Mouse (Mus musculus) liver, embryonic 13.5 days (tissue): ENCODE results near the gene Rasgrp2. TPM values are rescaled to one million over a fixed set of nuclear protein-coding genes. Genes with fewer than 3 reads are reported as not detected.
A peak's percentile ranks its signal among the peaks of the same experiment; 100 is the strongest.

Source experiments
- ATAC-seq: fragments of 200-750 bp; cut with Nextera tagmentation; 2 replicates; pipeline ENCODE4 v1.8.0; 2017; ENCODE audit warnings: low read depth, mild to moderate bottlenecking, moderate number of reproducible peaks, moderate library complexity
- DNase-seq: peaks from one replicate; pipeline ENCODE4 v3.0.0; 2022
- H3K27ac ChIP-seq: fragments of 300-500 bp; sonication (generic); 2 replicates; pipeline ENCODE4 v1.5.1; 2015; ENCODE audit warnings: moderate library complexity, mild to moderate bottlenecking, inconsistent platforms
- H3K27me3 ChIP-seq: fragments of 300-500 bp; sonication (generic); 2 replicates; pipeline ENCODE4 v1.6.1; 2015; ENCODE audit warnings: mild to moderate bottlenecking, inconsistent platforms
- H3K36me3 ChIP-seq: fragments of 300-500 bp; sonication (generic); 2 replicates; pipeline ENCODE4 v1.6.1; 2015; ENCODE audit warnings: mild to moderate bottlenecking, inconsistent platforms
- H3K4me1 ChIP-seq: fragments of 300-500 bp; sonication (generic); replicated peaks from 2 replicates; pipeline ENCODE4 v1.6.1; 2015; ENCODE audit warnings: inconsistent platforms
- H3K4me2 ChIP-seq: fragments of 300-500 bp; sonication (generic); 2 replicates; pipeline ENCODE4 v1.6.1; 2015; ENCODE audit warnings: inconsistent platforms, mild to moderate bottlenecking, moderate library complexity
- H3K4me3 ChIP-seq: fragments of 300-500 bp; sonication (generic); replicated peaks from 2 replicates; pipeline ENCODE4 v1.5.1; 2015; ENCODE audit warnings: mild to moderate bottlenecking, inconsistent platforms
- H3K9ac ChIP-seq: fragments of 300-500 bp; sonication (generic); 2 replicates; pipeline ENCODE4 v1.6.1; 2015; ENCODE audit warnings: mild to moderate bottlenecking, inconsistent platforms
- H3K9me3 ChIP-seq: fragments of 300-500 bp; sonication (generic); replicated peaks from 2 replicates; pipeline ENCODE4 v1.6.1; 2016; ENCODE audit warnings: inconsistent platforms
- WGBS: fragments of 180-500 bp; shearing (Covaris S2); methylation state at CpG from one replicate; pipeline ENCODE4 v1.1.7; 2015; ENCODE audit not compliant: insufficient replicate concordance; 5-methylcytosine and 5-hydroxymethylcytosine counted together
- polyA plus RNA-seq: library from polyadenylated mRNA; unstranded; fragments of >200 nt; fragmentation: Nextera tagmentation; extraction: Ambion mirVana; gene quantifications from 2 replicates; pipeline ENCODE4 v1.2.1, GENCODE M21; 2015

Gene Rasgrp2
- polyA plus RNA-seq = 77.2 and 85.3 TPM in 2 replicates

GRCm38 (mm10) chr19:6399285-6400095 is at the start of gene Rasgrp2:
Gene Rasgrp2 (plus strand): TSS chr19:6399340.
- no peak for DNase-seq
- no peak for ATAC-seq
- H3K36me3 ChIP-seq = peaks cover 7% of the 10 kb centered on the region
- H3K27ac ChIP-seq = peak within 1 kb of the TSS; percentile 65
- peak within 1 kb of the TSS; percentile 64 for H3K4me3 ChIP-seq
- WGBS = 1% methylated on average over 86 of the region's 87 CpGs
- peaks cover 52% of the 10 kb centered on the region for H3K4me1 ChIP-seq
- peak within 1 kb of the TSS; percentile 65 for H3K9ac ChIP-seq
- H3K9me3 ChIP-seq = no peaks in the 10 kb centered on the region
- peak within 1 kb of the TSS; percentile 91 for H3K4me2 ChIP-seq
- peaks cover 60% of the 10 kb centered on the region for H3K27me3 ChIP-seq

GRCm38 (mm10) chr19:6351431-6352106 is 47.6 kb upstream of the Rasgrp2 start:
- no peak for ATAC-seq

GRCm38 (mm10) chr19:6352107-6352505 is 47.0 kb upstream of the Rasgrp2 start:
- ATAC-seq (no peak), DNase-seq (no peak)
- H3K4me3 ChIP-seq = no peak overlapping the region
- peaks cover 36% of the 10 kb centered on the region for H3K4me1 ChIP-seq
- WGBS = 40% methylated on average over 2 of the region's 2 CpGs
- H3K4me2 ChIP-seq = no peak overlapping the region
- H3K9ac ChIP-seq = no peak overlapping the region
- H3K27me3 ChIP-seq = no peaks in the 10 kb centered on the region
- H3K9me3 ChIP-seq = no peaks in the 10 kb centered on the region
- peaks cover 25% of the 10 kb centered on the region for H3K36me3 ChIP-seq
- no peak overlapping the region for H3K27ac ChIP-seq

More at GRCm38 (mm10) chr19:6351431-6352106, 47.6 kb upstream of the Rasgrp2 start:
- no peak overlapping the region for H3K9ac ChIP-seq
- H3K9me3 ChIP-seq = no peaks in the 10 kb centered on the region
- 74% methylated on average over 14 of the region's 14 CpGs for WGBS
- no peak overlapping the region for H3K4me2 ChIP-seq
- DNase-seq = no peak
- H3K4me1 ChIP-seq = peaks cover 36% of the 10 kb centered on the region
- H3K36me3 ChIP-seq = peaks cover 31% of the 10 kb centered on the region
- no peaks in the 10 kb centered on the region for H3K27me3 ChIP-seq
- H3K27ac ChIP-seq = no peak overlapping the region
- H3K4me3 ChIP-seq = no peak overlapping the region

- Histone ChIP-seq H3K9me3 (no peaks in the 10 kb centered on the region), H3K4me2 (no peak overlapping the region), H3K27me3 (no peaks in the 10 kb centered on the region), H3K4me3 (no peak overlapping the region), H3K4me1 (peaks cover 22% of the 10 kb centered on the region), H3K27ac (no peak overlapping the region), H3K9ac (no peak overlapping the region), H3K36me3 (peaks cover 19% of the 10 kb centered on the region)
- WGBS = 81% methylated on average over 7 of the region's 7 CpGs
- ATAC-seq (no peak), DNase-seq (no peak)
Measured at GRCm38 (mm10) chr19:6354030-6354429, 45.1 kb upstream of the Rasgrp2 start.

GRCm38 (mm10) chr19:6361291-6361690 is 37.8 kb upstream of the Rasgrp2 start:
- WGBS = 78% methylated on average over 3 of the region's 3 CpGs
- ATAC-seq = no peak

GRCm38 (mm10) chr19:6363091-6363410 is 36.1 kb upstream of the Rasgrp2 start:
- ATAC-seq (no peak), DNase-seq (no peak)
- H3K27me3 ChIP-seq = no peaks in the 10 kb centered on the region
- H3K36me3 ChIP-seq = peaks cover 41% of the 10 kb centered on the region
- peak overlapping the region; percentile 74 for H3K9ac ChIP-seq
- H3K9me3 ChIP-seq = no peaks in the 10 kb centered on the region
- peak overlapping the region; percentile 74 for H3K4me2 ChIP-seq
- peaks cover 39% of the 10 kb centered on the region for H3K4me1 ChIP-seq
- under 1% methylated on average over 11 of the region's 11 CpGs for WGBS
- H3K4me3 ChIP-seq = peak overlapping the region; percentile 98
- peak overlapping the region; percentile 71 for H3K27ac ChIP-seq

More at GRCm38 (mm10) chr19:6361291-6361690, 37.8 kb upstream of the Rasgrp2 start:
- Histone ChIP-seq H3K4me3 (no peak overlapping the region), H3K27me3 (no peaks in the 10 kb centered on the region), H3K27ac (no peak overlapping the region), H3K9ac (no peak overlapping the region), H3K36me3 (peaks cover 23% of the 10 kb centered on the region), H3K9me3 (no peaks in the 10 kb centered on the region), H3K4me1 (peaks cover 28% of the 10 kb centered on the region), H3K4me2 (no peak overlapping the region)
- no peak for DNase-seq

GRCm38 (mm10) chr19:6363411-6364240 is 35.5 kb upstream of the Rasgrp2 start, which contains the start of gene Sf1:
Gene Sf1 (plus strand): TSS chr19:6363690.
- H3K27ac ChIP-seq = peak within 1 kb of the TSS; percentile 97
- peaks cover 41% of the 10 kb centered on the region for H3K4me1 ChIP-seq
- H3K9ac ChIP-seq = peak within 1 kb of the TSS; percentile 99
- H3K4me2 ChIP-seq = peak within 1 kb of the TSS; percentile 87
- H3K4me3 ChIP-seq = peak within 1 kb of the TSS; percentile 98
- ATAC-seq (peak; percentile 92), DNase-seq (peak; percentile 100)
- WGBS = under 1% methylated on average over 84 of the region's 85 CpGs
- peaks cover 46% of the 10 kb centered on the region for H3K36me3 ChIP-seq
- H3K9me3 ChIP-seq = no peaks in the 10 kb centered on the region
- H3K27me3 ChIP-seq = no peaks in the 10 kb centered on the region

- Histone ChIP-seq H3K9me3 (no peaks in the 10 kb centered on the region), H3K4me1 (peaks cover 44% of the 10 kb centered on the region), H3K27me3 (no peaks in the 10 kb centered on the region), H3K4me2 (peak overlapping the region; percentile 87), H3K36me3 (peaks cover 53% of the 10 kb centered on the region), H3K9ac (peak overlapping the region; percentile 99), H3K27ac (peak overlapping the region; percentile 97), H3K4me3 (peak overlapping the region; percentile 98)
- DNase-seq (peak; percentile 87), ATAC-seq (no peak)
- WGBS = 0% methylated on average over 55 of the region's 55 CpGs
Measured at GRCm38 (mm10) chr19:6364317-6364725, 34.8 kb upstream of the Rasgrp2 start.

GRCm38 (mm10) chr19:6364842-6365241 is 34.3 kb upstream of the Rasgrp2 start:
- H3K27me3 ChIP-seq = no peaks in the 10 kb centered on the region
- 0% methylated on average over 2 of the region's 2 CpGs for WGBS
- H3K27ac ChIP-seq = peak overlapping the region; percentile 97
- ATAC-seq (no peak), DNase-seq (no peak)
- no peaks in the 10 kb centered on the region for H3K9me3 ChIP-seq
- peak overlapping the region; percentile 98 for H3K4me3 ChIP-seq
- peaks cover 57% of the 10 kb centered on the region for H3K36me3 ChIP-seq
- peaks cover 44% of the 10 kb centered on the region for H3K4me1 ChIP-seq
- H3K4me2 ChIP-seq = peak overlapping the region; percentile 87
- H3K9ac ChIP-seq = peak overlapping the region; percentile 99

- H3K27ac ChIP-seq = no peak overlapping the region
- no peaks in the 10 kb centered on the region for H3K9me3 ChIP-seq
- WGBS = 86% methylated on average over 2 of the region's 2 CpGs
- peaks cover 30% of the 10 kb centered on the region for H3K4me1 ChIP-seq
- ATAC-seq = no peak
- H3K36me3 ChIP-seq = peaks cover 99% of the 10 kb centered on the region
- H3K4me2 ChIP-seq = no peak overlapping the region
- no peaks in the 10 kb centered on the region for H3K27me3 ChIP-seq
- no peak overlapping the region for H3K4me3 ChIP-seq
- DNase-seq = no peak
- H3K9ac ChIP-seq = no peak overlapping the region
Measured at GRCm38 (mm10) chr19:6370175-6370574, 29.0 kb upstream of the Rasgrp2 start.

GRCm38 (mm10) chr19:6372433-6372832 is 26.7 kb upstream of the Rasgrp2 start:
- no peaks in the 10 kb centered on the region for H3K27me3 ChIP-seq
- H3K4me3 ChIP-seq = no peak overlapping the region
- peaks cover 99% of the 10 kb centered on the region for H3K36me3 ChIP-seq
- no peak overlapping the region for H3K27ac ChIP-seq
- H3K9me3 ChIP-seq = no peaks in the 10 kb centered on the region
- H3K4me1 ChIP-seq = peaks cover 11% of the 10 kb centered on the region; the same call in 1 of the 2 replicates
- 90% methylated on average over 3 of the region's 3 CpGs for WGBS
- H3K4me2 ChIP-seq = no peak overlapping the region
- DNase-seq (no peak), ATAC-seq (no peak)
- H3K9ac ChIP-seq = no peak overlapping the region
